Mouse (Mus musculus): Measurements from ENCODE around the gene Dcdc2a. TPM values are rescaled to one million over a fixed set of nuclear protein-coding genes. Genes with fewer than 3 reads are reported as not detected.

Gene Dcdc2a
- total RNA-seq, 1 experiment from 2014 or later, result not detected

DNA sequence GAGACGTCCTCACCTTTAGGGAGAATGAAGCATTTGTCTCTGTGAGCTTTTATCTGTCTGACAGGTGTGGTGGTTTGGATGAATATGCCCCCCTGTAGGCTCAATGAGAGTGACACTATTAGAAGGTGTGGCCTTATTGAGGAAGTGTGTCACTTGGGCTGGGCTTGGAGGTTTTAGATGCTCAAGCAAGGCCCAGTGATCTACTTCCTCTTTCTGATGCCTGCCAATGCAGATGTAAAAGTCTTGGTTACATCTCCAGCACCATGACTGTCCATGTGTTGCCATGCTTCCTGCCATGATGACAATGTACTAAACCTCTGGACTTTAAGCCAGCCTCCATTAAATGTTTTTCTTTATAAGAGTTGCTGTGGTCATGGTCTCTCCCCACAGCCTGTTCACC lies 162.6 kb downstream of the Dcdc2a start:
- no peak for ATAC-seq (replicated peaks in 1 of 2; ENCODE audit: insufficient read depth in 1 of 2, low FRiP score in 2 of 2, low TSS enrichment in 1 of 2, low read depth in 1 of 2, poor library complexity in 2 of 2, severe bottlenecking in 2 of 2)

DNA sequence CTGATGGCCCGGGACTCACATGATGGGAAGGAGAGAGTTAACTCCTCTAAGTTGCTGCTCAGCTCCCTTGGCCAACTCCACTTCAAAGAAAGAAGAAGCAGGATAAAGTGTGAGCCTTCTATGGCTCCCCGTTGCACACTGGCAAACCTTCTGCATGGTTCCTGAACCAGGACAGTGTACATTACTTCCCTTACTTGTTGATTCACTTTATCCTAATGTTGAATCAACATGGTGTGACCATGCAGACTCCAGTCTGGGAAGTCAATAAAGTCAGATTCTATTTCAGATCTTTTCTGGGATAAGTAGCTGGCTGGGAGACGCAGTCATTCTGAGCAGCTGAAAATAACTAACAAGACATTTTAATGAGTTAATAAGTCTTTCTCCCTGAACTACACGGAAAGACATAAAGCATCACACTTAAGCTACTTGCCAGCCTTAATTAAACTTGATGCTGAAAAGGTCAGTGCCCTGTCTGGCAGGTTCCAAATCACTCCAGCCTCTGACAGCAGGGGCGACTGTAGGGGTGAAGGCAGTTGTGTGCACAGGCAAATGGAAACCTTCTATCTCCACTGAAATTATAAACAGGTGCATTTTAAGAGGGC lies 164.5 kb downstream of the Dcdc2a start:
- no peak for ATAC-seq (replicated peaks in 1 of 2; ENCODE audit: insufficient read depth in 1 of 2, low FRiP score in 2 of 2, low TSS enrichment in 1 of 2, low read depth in 1 of 2, poor library complexity in 2 of 2, severe bottlenecking in 2 of 2)

DNA sequence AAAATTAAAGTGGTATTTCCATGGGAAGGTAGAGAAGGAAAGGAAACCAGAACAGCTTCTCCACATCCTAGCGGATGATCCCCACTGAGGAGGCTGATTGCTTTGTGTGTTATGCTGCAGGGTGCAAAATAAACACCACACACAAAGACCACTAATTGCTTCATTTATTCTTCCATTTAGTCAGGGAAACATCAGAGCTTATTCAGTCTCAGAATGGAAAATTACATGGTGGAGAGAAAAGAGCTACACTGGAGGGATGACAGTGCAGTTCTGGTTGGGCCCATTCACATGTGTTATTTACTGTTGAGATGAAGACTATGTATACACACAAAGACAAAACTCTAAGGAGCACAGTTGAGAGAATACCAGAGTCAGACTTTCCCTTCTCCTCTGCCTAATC lies 196.1 kb downstream of the Dcdc2a start:
- no peak for ATAC-seq (replicated peaks in 1 of 2; ENCODE audit: insufficient read depth in 1 of 2, low FRiP score in 2 of 2, low TSS enrichment in 1 of 2, low read depth in 1 of 2, poor library complexity in 2 of 2, severe bottlenecking in 2 of 2)

DNA sequence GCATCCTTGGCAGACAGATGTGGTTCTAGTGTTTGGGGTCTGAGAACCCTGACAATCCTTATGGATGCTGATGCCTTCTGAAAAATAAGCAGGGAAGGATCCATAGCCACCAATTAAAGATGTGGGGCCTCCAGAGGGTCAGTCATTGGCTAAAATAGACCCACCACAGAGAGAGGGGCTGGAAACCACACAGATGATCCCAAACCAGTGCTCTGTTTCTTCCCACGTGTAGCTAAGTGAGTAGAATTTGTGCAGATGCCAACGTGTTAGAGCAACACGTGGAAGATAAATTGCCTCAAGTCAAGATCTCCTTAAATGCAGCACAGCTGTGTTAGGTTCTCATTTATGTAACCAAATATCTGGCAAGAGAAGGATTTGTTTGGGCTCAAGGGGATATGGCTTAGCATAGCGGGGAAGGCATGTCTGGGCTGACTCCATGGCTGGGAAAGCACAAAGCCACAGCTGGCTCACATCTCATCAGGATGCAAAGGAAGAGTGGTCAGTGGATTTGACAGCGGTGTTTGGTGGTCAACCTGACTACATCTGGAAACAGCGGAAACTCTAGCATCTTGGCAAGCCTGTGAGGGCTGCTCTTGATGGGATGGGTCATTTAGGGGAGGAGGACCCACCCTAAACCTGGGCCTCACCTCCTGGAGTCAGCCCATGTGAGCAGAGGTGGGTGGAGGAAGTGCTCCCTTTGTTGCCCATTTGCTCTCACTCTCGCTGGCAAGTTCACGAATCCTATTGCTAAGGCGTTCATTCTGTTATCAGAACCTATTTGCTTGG lies 198.9 kb downstream of the Dcdc2a start:
- ATAC-seq (replicated peaks in 1 of 2; ENCODE audit: insufficient read depth in 1 of 2, low FRiP score in 2 of 2, low TSS enrichment in 1 of 2, low read depth in 1 of 2, poor library complexity in 2 of 2, severe bottlenecking in 2 of 2), result no peak

- ATAC-seq (replicated peaks in 1 of 2; ENCODE audit: insufficient read depth in 1 of 2, low FRiP score in 2 of 2, low TSS enrichment in 1 of 2, low read depth in 1 of 2, poor library complexity in 2 of 2, severe bottlenecking in 2 of 2), result no peak
Observed at GRCm38 (mm10) chr13:25257608-25258007, 201.8 kb downstream of the Dcdc2a start.

Other genes with a start within 250 kb of the Dcdc2a start
- 41.8 and 85.7 TPM in 2 replicates for gene Acot13, start 224.5 kb upstream of the Dcdc2a start, total RNA-seq (2017)
- 73.2 and 80.8 TPM in 2 replicates for gene Tdp2, start 224.3 kb upstream of the Dcdc2a start, total RNA-seq (2017)
- gene D130043K22Rik, start 210.9 kb upstream of the Dcdc2a start, total RNA-seq (2017), result not detected in 2 replicates
- 1.3 and 5.2 TPM in 2 replicates for gene Aldh5a1, start 118.3 kb upstream of the Dcdc2a start, total RNA-seq (2017)
- 0.19 and 0.50 TPM in 2 replicates for gene Gpld1, start 112.9 kb upstream of the Dcdc2a start, total RNA-seq (2017)
- gene Mrs2, start 35.6 kb upstream of the Dcdc2a start, total RNA-seq (2017), result 8.3 and 14.2 TPM in 2 replicates
- gene Nrsn1, start 214.5 kb downstream of the Dcdc2a start, total RNA-seq (2017), result not detected in 2 replicates